Mouse (Mus musculus) intestine, postnatal 0 days (tissue): ENCODE measurements around the gene Adsl. TPM values are rescaled to one million over a fixed set of nuclear protein-coding genes. Genes with fewer than 3 reads are reported as not detected.
A peak's percentile ranks its signal among the peaks of the same experiment; 100 is the strongest.

Source experiments
- ATAC-seq: fragments of 200-750 bp; cut with Nextera tagmentation; 2 replicates; pipeline ENCODE4 v1.8.0; 2017; ENCODE audit warnings: mild to moderate bottlenecking, moderate TSS enrichment, moderate library complexity
- H3K27ac ChIP-seq: fragments of 300-500 bp; sonication (generic); 2 replicates; pipeline ENCODE4 v1.5.1; 2014; ENCODE audit warnings: mild to moderate bottlenecking, low read depth, low read length, moderate library complexity
- H3K27me3 ChIP-seq: fragments of 300-500 bp; sonication (generic); replicated peaks from 2 replicates; pipeline ENCODE4 v1.6.1; 2014; ENCODE audit warnings: low read length, mixed read lengths; ENCODE audit not compliant: control insufficient read depth, insufficient read depth
- H3K36me3 ChIP-seq: fragments of 300-500 bp; sonication (generic); 2 replicates; pipeline ENCODE4 v1.6.1; 2014; ENCODE audit warnings: mild to moderate bottlenecking, moderate library complexity; ENCODE audit not compliant: control insufficient read depth, insufficient read depth
- H3K4me1 ChIP-seq: fragments of 300-500 bp; sonication (generic); replicated peaks from 2 replicates; pipeline ENCODE4 v1.6.1; 2014; ENCODE audit warnings: antibody characterized with exemption, low read length, mixed read lengths; ENCODE audit not compliant: control insufficient read depth, insufficient read depth
- H3K4me2 ChIP-seq: fragments of 300-500 bp; sonication (generic); replicated peaks from 2 replicates; pipeline ENCODE4 v1.6.1; 2014; ENCODE audit warnings: low read depth, mild to moderate bottlenecking, moderate library complexity
- H3K4me3 ChIP-seq: fragments of 300-500 bp; sonication (generic); 2 replicates; pipeline ENCODE4 v1.5.1; 2014; ENCODE audit warnings: low read depth, low read length
- H3K9ac ChIP-seq: fragments of 300-500 bp; sonication (generic); 2 replicates; pipeline ENCODE4 v1.6.1; 2014; ENCODE audit warnings: mild to moderate bottlenecking, low read depth, low read length
- H3K9me3 ChIP-seq: fragments of 300-500 bp; sonication (generic); 2 replicates; pipeline ENCODE4 v1.6.1; 2016; ENCODE audit warnings: mixed run types; ENCODE audit not compliant: control insufficient read depth
- CTCF ChIP-seq: sonication (generic); IDR thresholded peaks from 2 replicates; pipeline ENCODE4 v1.5.1; 2016; ENCODE audit warnings: low read depth, mild to moderate bottlenecking, control low read depth, antibody characterized with exemption, moderate library complexity
- WGBS: fragments of 180-500 bp; shearing (Covaris S2); extraction: QIAGEN DNeasy Blood & Tissue Kit; methylation state at CpG from one replicate; pipeline ENCODE4 v1.1.7; 2014; 5-methylcytosine and 5-hydroxymethylcytosine counted together
- polyA plus RNA-seq: library from polyadenylated mRNA; unstranded; fragments of >200 nt; fragmentation: Nextera tagmentation; extraction: Ambion mirVana; gene quantifications from 2 replicates; pipeline ENCODE4 v1.2.1, GENCODE M21; 2015

The Adsl gene
- polyA plus RNA-seq, 1 experiment from 2014 or later, result 31.9 TPM

- no peak for TF ChIP-seq CTCF
- Histone ChIP-seq H3K27me3 (no peaks in the 10 kb centered on the region), H3K36me3 (no peaks in the 10 kb centered on the region), H3K9me3 (no peaks in the 10 kb centered on the region), H3K4me1 (no peaks in the 10 kb centered on the region), H3K4me2 (peak within 1 kb of the TSS; percentile 98), H3K4me3 (peak within 1 kb of the TSS; percentile 88), H3K27ac (peak within 1 kb of the TSS; percentile 57; the same call in 1 of the 2 replicates), H3K9ac (peak within 1 kb of the TSS; percentile 73)
- WGBS, result 1% methylated on average over 59 of the region's 67 CpGs
- peak; percentile 89 for ATAC-seq
These were observed 29.5 kb downstream of the Adsl start, which contains the start of gene Sgsm3 for GRCm38 (mm10) chr15:80977620-80978334. TSS of gene Sgsm3 (plus strand) at chr15:80977765.

GRCm38 (mm10) chr15:80979611-80980010 is 31.3 kb downstream of the Adsl start:
- Histone ChIP-seq H3K36me3 (no peaks in the 10 kb centered on the region), H3K9me3 (no peaks in the 10 kb centered on the region), H3K9ac (no peak overlapping the region), H3K4me2 (no peak overlapping the region; the same call in 1 of the 2 replicates), H3K27ac (no peak overlapping the region; the same call in 1 of the 2 replicates), H3K4me3 (no peak overlapping the region), H3K27me3 (no peaks in the 10 kb centered on the region), H3K4me1 (0 out of 2 replicates have a peak, but pooled peaks cover 3% of the 10 kb centered on the region)
- 48% methylated on average over 4 of the region's 4 CpGs for WGBS
- no peak for ATAC-seq
- no peak for TF ChIP-seq CTCF

GRCm38 (mm10) chr15:80981176-80981575 is 32.9 kb downstream of the Adsl start:
- 82% methylated on average over 4 of the region's 4 CpGs for WGBS
- ATAC-seq, result no peak
- H3K36me3 ChIP-seq, result no peaks in the 10 kb centered on the region
- H3K4me2 ChIP-seq, result no peak overlapping the region
- H3K27me3 ChIP-seq, result no peaks in the 10 kb centered on the region
- H3K9ac ChIP-seq, result no peak overlapping the region
- TF ChIP-seq CTCF, result no peak
- H3K9me3 ChIP-seq, result no peaks in the 10 kb centered on the region
- no peak overlapping the region for H3K4me3 ChIP-seq
- no peak overlapping the region for H3K27ac ChIP-seq
- 0 out of 2 replicates have a peak, but pooled peaks cover 3% of the 10 kb centered on the region for H3K4me1 ChIP-seq

- Histone ChIP-seq H3K9ac (no peak overlapping the region), H3K4me3 (no peak overlapping the region), H3K4me1 (0 out of 2 replicates have a peak, but pooled peaks cover 3% of the 10 kb centered on the region), H3K27me3 (no peaks in the 10 kb centered on the region), H3K4me2 (no peak overlapping the region), H3K27ac (no peak overlapping the region; the same call in 1 of the 2 replicates), H3K9me3 (no peaks in the 10 kb centered on the region), H3K36me3 (no peaks in the 10 kb centered on the region)
- TF ChIP-seq CTCF, result no peak
- WGBS, result 36% methylated on average over 2 of the region's 2 CpGs
- peak; percentile 49; the same call in 1 of the 2 replicates for ATAC-seq
These were observed 35.0 kb downstream of the Adsl start for GRCm38 (mm10) chr15:80983264-80983663.

- Histone ChIP-seq H3K27me3 (no peaks in the 10 kb centered on the region), H3K27ac (no peak overlapping the region), H3K36me3 (no peaks in the 10 kb centered on the region), H3K9me3 (no peaks in the 10 kb centered on the region), H3K9ac (no peak overlapping the region), H3K4me1 (0 out of 2 replicates have a peak, but pooled peaks cover 1% of the 10 kb centered on the region), H3K4me3 (no peak overlapping the region), H3K4me2 (no peak overlapping the region)
- no peak for ATAC-seq
- no peak for TF ChIP-seq CTCF
- 33% methylated on average over 1 of the region's 1 CpGs for WGBS
These were observed 40.0 kb downstream of the Adsl start for GRCm38 (mm10) chr15:80988331-80988730.

GRCm38 (mm10) chr15:80989712-80990111 is 41.4 kb downstream of the Adsl start:
- H3K9me3 ChIP-seq, result no peaks in the 10 kb centered on the region
- H3K4me1 ChIP-seq, result no peaks in the 10 kb centered on the region
- peak; percentile 79 for ATAC-seq
- H3K36me3 ChIP-seq, result no peaks in the 10 kb centered on the region
- H3K27me3 ChIP-seq, result no peaks in the 10 kb centered on the region
- H3K27ac ChIP-seq, result no peak overlapping the region; the same call in 1 of the 2 replicates
- TF ChIP-seq CTCF, result no peak
- no peak overlapping the region for H3K4me3 ChIP-seq
- no peak overlapping the region for H3K4me2 ChIP-seq
- H3K9ac ChIP-seq, result no peak overlapping the region
- 37% methylated on average over 3 of the region's 3 CpGs for WGBS
